Mouse (Mus musculus): ENCODE data around the gene Gm4792. TPM values are rescaled to one million over a fixed set of nuclear protein-coding genes. Genes with fewer than 3 reads are reported as not detected.

Gm4792 gene
- total RNA-seq (2021): not detected

GRCm38 (mm10) chr10:94298471-94298870 lies at the start of gene Gm4792:
Gene Gm4792, minus strand, starts transcription at chr10:94298703.
- no peak for DNase-seq (ENCODE audit: extremely low spot score in 1 of 2, low spot score in 1 of 2)

DNA sequence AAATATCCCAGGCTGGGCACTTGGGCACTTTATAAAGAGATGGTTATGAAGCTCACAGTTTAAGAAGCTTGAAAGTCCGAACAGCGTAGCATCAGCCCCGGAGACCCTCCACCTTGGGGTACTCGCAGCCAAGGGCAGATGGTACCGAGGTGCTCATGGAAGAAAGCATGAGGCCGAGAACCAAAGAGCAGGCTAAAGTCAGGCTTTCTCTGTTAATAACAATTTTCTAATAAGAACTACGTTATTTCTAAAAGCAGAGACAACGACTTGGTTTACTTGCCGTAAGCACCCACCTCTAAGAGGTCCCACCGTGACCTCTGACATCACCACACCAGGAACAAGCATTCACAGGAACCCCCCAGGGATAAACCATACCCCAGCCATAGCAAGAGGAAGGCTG lies 49.5 kb upstream of the Gm4792 start:
- DNase-seq (ENCODE audit: extremely low spot score in 1 of 2, low spot score in 1 of 2): no peak

GRCm38 (mm10) chr10:94347296-94347695 lies 48.8 kb upstream of the Gm4792 start:
- DNase-seq (ENCODE audit: extremely low spot score in 1 of 2, low spot score in 1 of 2): no peak

GRCm38 (mm10) chr10:94346596-94346995 lies 48.1 kb upstream of the Gm4792 start:
- no peak for DNase-seq (ENCODE audit: extremely low spot score in 1 of 2, low spot score in 1 of 2)

DNA sequence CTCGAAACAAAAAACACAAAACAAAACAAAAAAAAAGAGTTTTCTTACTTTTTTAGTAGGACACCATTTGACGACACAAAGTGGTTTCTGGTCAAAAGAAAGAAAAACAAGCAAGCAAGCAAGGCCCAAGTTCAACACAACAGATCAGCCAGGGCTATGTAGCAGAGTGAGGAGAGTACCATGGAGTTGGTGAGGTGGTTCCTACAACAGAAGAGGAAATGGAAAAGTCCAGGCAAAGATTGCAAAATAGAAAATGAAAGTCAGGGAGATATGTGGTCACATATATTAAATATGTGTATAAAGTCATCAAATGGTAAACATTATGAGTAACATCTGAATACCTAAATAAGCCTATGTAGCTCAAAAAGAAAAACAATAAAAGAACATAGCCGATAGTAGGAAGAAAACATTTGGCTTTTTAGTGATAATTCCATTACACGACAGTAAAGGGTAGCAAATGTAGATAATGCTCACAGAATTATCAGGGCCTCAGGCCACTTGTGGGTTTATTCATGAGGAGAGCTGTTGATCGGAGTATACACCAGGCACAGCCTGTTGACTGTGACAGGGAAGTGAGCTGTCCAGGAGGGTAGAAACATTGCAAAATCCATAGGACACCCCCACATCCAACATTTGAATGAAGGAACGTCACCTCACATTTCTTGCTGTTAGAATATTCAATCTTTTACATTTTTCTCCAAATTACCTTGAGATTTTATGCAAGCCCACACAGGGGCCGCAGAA lies 47.2 kb upstream of the Gm4792 start:
- DNase-seq (ENCODE audit: extremely low spot score in 1 of 2, low spot score in 1 of 2): no peak

GRCm38 (mm10) chr10:94344631-94345417 lies 46.3 kb upstream of the Gm4792 start:
- DNase-seq (ENCODE audit: extremely low spot score in 1 of 2, low spot score in 1 of 2): no peak

DNA sequence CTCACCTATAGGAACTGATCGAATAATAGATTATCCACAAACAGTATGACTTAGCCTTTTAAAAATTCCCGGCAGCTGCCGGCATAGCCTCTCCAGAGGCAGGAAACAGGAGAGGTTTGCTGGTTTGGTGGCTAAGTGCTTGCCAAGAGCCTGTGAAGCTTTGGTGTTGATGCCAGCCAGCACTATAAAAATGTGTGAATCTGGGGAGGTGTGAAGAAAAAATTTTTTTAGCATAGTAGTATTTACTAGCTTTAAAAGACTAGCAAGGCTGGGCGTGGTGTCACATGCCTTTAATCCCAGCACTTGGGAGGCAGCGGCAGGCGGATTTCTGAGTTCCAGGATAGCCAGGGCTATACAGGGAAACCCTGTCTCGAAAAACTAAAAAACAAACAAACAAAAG lies 45.1 kb upstream of the Gm4792 start:
- DNase-seq (ENCODE audit: extremely low spot score in 1 of 2, low spot score in 1 of 2): no peak

GRCm38 (mm10) chr10:94342256-94342655 lies 43.8 kb upstream of the Gm4792 start:
- DNase-seq (ENCODE audit: extremely low spot score in 1 of 2, low spot score in 1 of 2): no peak

DNA sequence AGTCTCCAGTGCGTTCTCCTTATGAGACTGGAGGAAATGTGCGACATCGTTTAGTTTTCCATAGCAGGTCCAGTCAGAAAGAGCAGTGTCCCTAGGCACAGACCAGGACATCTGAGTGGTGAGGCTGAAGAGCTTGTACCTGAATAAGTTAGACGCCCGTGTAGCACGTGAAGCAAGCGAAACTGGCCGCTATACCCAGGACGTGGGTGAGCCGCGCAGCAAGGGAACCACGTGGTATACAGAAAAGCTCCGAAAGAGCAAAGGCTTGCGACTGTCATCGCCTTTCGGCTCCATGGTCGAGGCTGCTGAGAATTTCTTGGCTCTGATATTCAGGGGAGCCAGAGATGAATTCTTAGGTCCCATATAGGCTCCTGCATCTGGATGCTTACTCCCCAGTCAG lies 43.0 kb upstream of the Gm4792 start:
- no peak for DNase-seq (ENCODE audit: extremely low spot score in 1 of 2, low spot score in 1 of 2)

DNA sequence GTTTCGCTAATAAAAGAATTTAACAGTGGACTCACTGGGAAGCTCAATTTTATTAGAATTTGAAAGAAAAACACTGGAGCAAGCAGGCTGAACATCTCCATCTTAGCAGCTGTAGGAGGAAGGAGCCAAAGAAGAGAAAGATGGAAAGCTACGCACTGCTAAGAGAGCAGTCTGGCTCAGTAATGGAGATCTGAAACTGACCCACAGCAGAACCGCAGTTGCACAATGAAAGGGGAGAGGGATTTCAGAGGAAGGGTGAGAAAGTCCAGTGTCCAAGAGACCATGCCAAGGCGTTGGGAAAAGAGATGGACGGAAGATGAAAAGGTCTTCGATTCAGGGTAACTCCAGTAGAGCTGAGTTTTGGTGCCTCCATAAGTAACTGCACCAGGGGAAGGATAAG lies 37.6 kb upstream of the Gm4792 start:
- DNase-seq (ENCODE audit: extremely low spot score in 1 of 2, low spot score in 1 of 2): no peak

GRCm38 (mm10) chr10:94335047-94335446 lies 36.5 kb upstream of the Gm4792 start:
- DNase-seq (ENCODE audit: extremely low spot score in 1 of 2, low spot score in 1 of 2): no peak

GRCm38 (mm10) chr10:94333328-94333727 lies 34.8 kb upstream of the Gm4792 start:
- no peak for DNase-seq (ENCODE audit: extremely low spot score in 1 of 2, low spot score in 1 of 2)

DNA sequence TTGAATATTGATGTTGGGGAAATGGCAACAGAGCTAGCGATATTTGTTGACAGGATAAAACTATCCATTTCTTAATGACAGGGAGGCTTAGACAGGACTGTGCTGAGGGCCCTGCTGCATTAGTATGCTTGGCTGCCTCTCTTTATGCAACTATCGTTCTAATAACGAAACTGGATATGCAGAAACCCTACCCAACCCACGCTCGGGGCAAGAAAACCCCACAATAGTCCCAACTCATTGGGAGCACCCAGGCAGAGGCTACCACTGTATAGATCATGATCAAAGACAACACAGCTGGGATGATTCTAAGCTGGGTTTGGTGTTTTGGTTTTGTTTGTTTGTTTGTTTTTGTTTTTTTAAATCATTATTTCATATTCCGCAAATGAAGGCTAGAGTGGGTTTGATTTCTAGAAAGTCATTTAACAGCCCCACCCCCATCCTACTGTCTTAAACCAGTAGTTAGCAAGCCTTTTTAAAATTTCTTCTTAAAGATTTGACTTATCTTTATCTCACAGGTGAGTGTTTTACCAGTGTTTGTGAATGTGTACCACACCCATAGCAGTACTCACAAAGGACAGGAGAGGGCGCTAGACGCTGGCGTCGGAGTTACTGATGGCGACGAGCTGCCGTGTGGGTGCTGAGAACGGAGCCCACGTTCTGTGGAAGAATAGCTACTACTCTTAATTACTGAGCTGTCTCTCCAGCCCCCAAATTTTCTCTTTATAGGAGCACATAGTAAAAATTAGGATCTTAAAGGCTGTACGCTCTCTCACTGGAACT lies 34.0 kb upstream of the Gm4792 start:
- DNase-seq (ENCODE audit: extremely low spot score in 1 of 2, low spot score in 1 of 2): no peak

DNA sequence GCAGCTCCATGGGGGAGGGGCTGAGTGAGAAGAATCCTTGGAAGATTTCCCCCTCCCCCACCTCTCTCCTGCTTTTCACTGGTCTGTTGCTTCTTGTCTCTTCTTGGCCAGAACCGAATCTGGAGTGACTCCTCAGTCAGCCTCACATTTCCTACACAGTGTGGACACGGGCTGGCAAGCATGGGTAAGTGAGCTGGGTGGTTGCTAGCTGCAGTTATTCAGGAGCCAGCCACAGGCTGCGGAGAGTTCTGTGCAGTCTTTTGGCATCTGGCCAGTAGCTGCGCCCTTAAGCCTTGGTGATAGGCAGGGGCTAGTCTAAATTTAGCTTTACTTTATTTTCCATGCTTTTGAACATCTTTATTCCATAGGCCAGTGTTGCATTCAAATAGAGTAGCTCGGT lies 31.5 kb upstream of the Gm4792 start:
- DNase-seq (ENCODE audit: extremely low spot score in 1 of 2, low spot score in 1 of 2): no peak

GRCm38 (mm10) chr10:94318574-94318973 lies 20.1 kb upstream of the Gm4792 start:
- DNase-seq (ENCODE audit: extremely low spot score in 1 of 2, low spot score in 1 of 2): no peak

GRCm38 (mm10) chr10:94313146-94313545 lies 14.6 kb upstream of the Gm4792 start:
- no peak for DNase-seq (ENCODE audit: extremely low spot score in 1 of 2, low spot score in 1 of 2)

- no peak for DNase-seq (ENCODE audit: extremely low spot score in 1 of 2, low spot score in 1 of 2)
These were observed 13.7 kb upstream of the Gm4792 start for GRCm38 (mm10) chr10:94312007-94312715.

DNA sequence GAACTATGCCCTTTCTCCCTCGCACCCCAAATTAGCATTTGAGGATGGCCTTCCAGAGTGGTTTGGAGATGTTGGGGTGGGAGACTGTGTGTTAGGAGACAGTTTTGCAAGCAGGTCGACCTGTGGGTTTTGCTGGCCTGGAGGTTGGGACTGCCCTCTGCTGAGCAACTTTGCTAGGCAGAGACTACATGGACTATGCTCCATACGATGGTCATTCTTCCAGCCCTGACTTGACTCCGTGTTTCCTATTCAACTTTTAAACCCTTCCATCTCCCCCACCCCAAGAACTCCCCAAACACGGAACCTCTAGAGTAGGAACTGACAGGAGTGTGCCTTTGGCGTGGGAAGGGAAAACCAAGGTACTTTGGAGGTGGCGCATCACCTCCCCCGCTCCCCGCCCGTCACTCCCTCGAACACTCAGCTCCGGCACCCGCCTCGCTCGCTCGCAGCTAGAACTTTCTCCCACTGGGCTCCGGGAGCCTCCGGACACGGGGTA lies 13.1 kb upstream of the Gm4792 start, which contains the start of gene Tmcc3:
Gene Tmcc3 (plus strand): TSS at position 439 of the 496 bp plus-strand sequence.
- DNase-seq (ENCODE audit: extremely low spot score in 1 of 2, low spot score in 1 of 2): no peak

DNA sequence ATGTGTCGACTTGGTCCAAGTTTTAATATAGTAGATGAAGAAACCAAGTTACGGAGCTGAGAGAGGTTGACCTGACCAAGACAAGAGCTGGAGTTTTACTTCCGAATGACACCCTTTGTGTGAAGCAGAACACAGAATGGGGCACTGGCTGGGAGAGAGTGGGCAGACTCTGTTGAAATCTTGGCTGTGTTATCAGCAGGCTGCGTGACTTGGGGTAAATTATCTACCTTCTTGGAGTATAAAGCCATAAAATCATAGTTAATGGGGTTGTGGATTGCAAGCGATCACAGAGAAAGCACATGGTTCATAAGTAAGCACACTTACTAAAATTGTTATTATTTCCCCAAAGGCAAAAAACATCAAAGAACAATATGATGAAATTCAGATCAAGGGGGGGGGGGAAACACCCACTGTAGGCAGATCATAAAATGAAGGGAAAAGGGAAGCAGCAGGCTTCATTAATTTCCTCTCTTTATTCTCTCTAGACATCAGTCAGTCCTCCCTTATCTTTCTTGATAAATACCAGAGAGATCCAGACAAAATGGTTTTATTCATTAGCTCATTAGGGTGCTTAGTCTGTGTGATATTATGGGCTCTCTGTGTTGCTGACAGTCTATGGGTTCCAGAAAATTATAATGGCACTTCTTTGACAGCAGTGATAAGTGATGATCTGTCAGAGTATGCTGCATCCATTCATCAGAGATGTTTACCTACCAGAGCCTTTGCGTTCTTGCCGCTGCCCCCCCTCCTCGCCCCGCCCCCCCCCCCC lies 12.2 kb upstream of the Gm4792 start:
- DNase-seq (ENCODE audit: extremely low spot score in 1 of 2, low spot score in 1 of 2): no peak

Data from layer of hippocampus, postnatal 25 days (tissue).